9 mouse cellular contexts compared by ENCODE assay signal in the genomic region with DNA sequence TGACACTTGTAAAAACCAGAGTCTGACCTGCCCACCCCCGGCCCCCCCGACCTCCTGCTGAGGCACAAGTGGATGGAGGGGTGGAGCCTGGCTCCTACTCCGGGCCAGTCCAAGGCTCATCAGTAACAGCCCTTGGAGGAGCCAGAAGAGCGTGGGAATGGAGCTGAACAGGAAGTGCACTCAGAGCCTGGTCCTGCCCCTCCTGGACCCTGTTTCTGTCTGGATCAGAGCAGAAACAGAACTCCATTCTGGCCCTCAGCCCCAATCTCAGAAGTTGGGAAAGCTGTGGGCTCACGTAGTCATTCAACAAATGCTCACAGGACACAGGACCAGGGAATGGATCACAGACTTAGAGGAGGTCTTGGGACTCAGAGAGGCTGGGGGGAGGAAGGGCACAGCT. TPM values are rescaled to one million over a fixed set of nuclear protein-coding genes. Genes with fewer than 3 reads are reported as not detected.
DNase-seq lines count a peak whose midpoint lies in the region; ATAC-seq and TF ChIP-seq lines count a peak whose summit lies in the region.
"Had no signal": no experiment of that assay in that cellular context is flagged by ENCODE, and none has a peak within 500 bp of the region (broad histone marks: within the 10 kb centered on the region; RNA-seq: fewer than 3 reads in every experiment).

No protein-coding gene starts in this region.

- peak overlapping the region; percentile 32; the same call in 1 of the 2 replicates for H3K27ac ChIP-seq in kidney, adult 2 months (ENCODE audit: insufficient read depth, low read depth, low read length)
- peak overlapping the region; percentile 64; the same call in 1 of the 2 replicates for H3K27ac ChIP-seq in heart, embryonic 10.5 days
- peak overlapping the region; percentile 67 for H3K27ac ChIP-seq in kidney, embryonic 15.5 days
- H3K27ac ChIP-seq in midbrain, embryonic 11.5 days (ENCODE audit: low read depth, low read length): no peak overlapping the region

- H3K9me3 ChIP-seq in heart, embryonic 10.5 days: no peaks in the 10 kb centered on the region
- H3K9me3 ChIP-seq in kidney, embryonic 15.5 days (replicated peaks): no peaks in the 10 kb centered on the region
- no peaks in the 10 kb centered on the region for H3K9me3 ChIP-seq in midbrain, embryonic 11.5 days (ENCODE audit: control insufficient read depth, low read length)

- 30% methylated on average over 5 of the region's 5 CpGs for WGBS in kidney, adult 2 months
- WGBS in heart, embryonic 10.5 days: 36% methylated on average over 5 of the region's 5 CpGs
- 54% methylated on average over 5 of the region's 5 CpGs for WGBS in kidney, embryonic 15.5 days
- WGBS in midbrain, embryonic 11.5 days: 65% methylated on average over 5 of the region's 5 CpGs

- no peak overlapping the region for H3K4me2 ChIP-seq in kidney, embryonic 15.5 days
- no peak overlapping the region for H3K4me2 ChIP-seq in midbrain, embryonic 11.5 days

- peak; percentile 68 for DNase-seq in kidney, adult 2 months
- no peak for DNase-seq in kidney, adult 18-20 months
- DNase-seq in heart, embryonic 10.5 days (ENCODE audit: low spot score): no peak
- peak; percentile 60 for DNase-seq in lung, postnatal 14 days
- DNase-seq in cerebellum, adult 18-20 months: no peak
- no peak for DNase-seq in midbrain, embryonic 11.5 days (ENCODE audit: low spot score, missing footprints)

- TF ChIP-seq CTCF in kidney, adult 2 months (conservative IDR thresholded peaks at IDR 0.05; ENCODE audit: insufficient read depth, insufficient read length, low read depth, low read length): no peak

- no peak overlapping the region for H3K4me3 ChIP-seq in kidney, adult 2 months (ENCODE audit: insufficient read depth, low read depth, low read length)
- H3K4me3 ChIP-seq in heart, embryonic 10.5 days: no peak overlapping the region
- no peak overlapping the region for H3K4me3 ChIP-seq in kidney, embryonic 15.5 days (replicated peaks)
- H3K4me3 ChIP-seq in midbrain, embryonic 11.5 days (ENCODE audit: low read depth, low read length): no peak overlapping the region
- H3K4me3 ChIP-seq: myocyte had no signal

- H3K27me3 ChIP-seq in kidney, adult 2 months (replicated peaks; ENCODE audit: control insufficient read depth, insufficient read depth, low read length): no peaks in the 10 kb centered on the region
- no peaks in the 10 kb centered on the region for H3K27me3 ChIP-seq in heart, embryonic 10.5 days (ENCODE audit: insufficient read depth, poor library complexity, severe bottlenecking)
- no peaks in the 10 kb centered on the region for H3K27me3 ChIP-seq in kidney, embryonic 15.5 days
- H3K27me3 ChIP-seq in midbrain, embryonic 11.5 days (ENCODE audit: control insufficient read depth, insufficient read depth, low read length): no peaks in the 10 kb centered on the region

- no peak overlapping the region for H3K9ac ChIP-seq in kidney, embryonic 15.5 days
- H3K9ac ChIP-seq in midbrain, embryonic 11.5 days (ENCODE audit: low read length): no peak overlapping the region

- H3K36me3 ChIP-seq in kidney, adult 2 months (ENCODE audit: control insufficient read depth, insufficient read depth, low read length): no peaks in the 10 kb centered on the region; the same call in 1 of the 2 replicates
- peaks cover 83% of the 10 kb centered on the region for H3K36me3 ChIP-seq in heart, embryonic 10.5 days
- peaks cover 77% of the 10 kb centered on the region for H3K36me3 ChIP-seq in kidney, embryonic 15.5 days
- no peaks in the 10 kb centered on the region for H3K36me3 ChIP-seq in midbrain, embryonic 11.5 days (ENCODE audit: control insufficient read depth, insufficient read depth, low read length)

- no peaks in the 10 kb centered on the region for H3K4me1 ChIP-seq in kidney, adult 2 months (ENCODE audit: control insufficient read depth, insufficient read depth, low read length)
- H3K4me1 ChIP-seq in heart, embryonic 10.5 days: peaks cover 41% of the 10 kb centered on the region
- peaks cover 37% of the 10 kb centered on the region for H3K4me1 ChIP-seq in kidney, embryonic 15.5 days
- no peaks in the 10 kb centered on the region; the same call in 1 of the 2 replicates for H3K4me1 ChIP-seq in midbrain, embryonic 11.5 days (ENCODE audit: control insufficient read depth, insufficient read depth, low read length)

- no peak for ATAC-seq in kidney, embryonic 15.5 days (replicated peaks; ENCODE audit: low FRiP score)
- no peak for ATAC-seq in CD4-positive, CD25-positive, alpha-beta regulatory T cell, adult 4 months
- ATAC-seq in midbrain, embryonic 11.5 days (ENCODE audit: low FRiP score): no peak

- TF ChIP-seq POLR2A in kidney, adult 2 months (IDR thresholded peaks at IDR 0.05; ENCODE audit: low read depth, low read length): no peak

RNA-seq across cellular contexts. Expression of gene Angptl8, which starts 7.1 kb away (rescaled TPM):
- 11.9 and 19.5 TPM in 2 replicates for polyA plus RNA-seq in kidney, adult 2 months (2012; rRNA removed)
- polyA plus RNA-seq in heart, embryonic 10.5 days (2016; fragmentation: Nextera tagmentation; extraction: Ambion mirVana): 2.5 and 5.7 TPM in 2 replicates
- polyA plus RNA-seq in kidney, embryonic 15.5 days (2015; fragmentation: Nextera tagmentation; extraction: Ambion mirVana): 4.3 and 4.9 TPM in 2 replicates
- polyA plus RNA-seq in CD4-positive, CD25-positive, alpha-beta regulatory T cell, adult 4 months (2017; shearing (Covaris generic)): not detected
- 0.19 and 0.22 TPM in 2 replicates for polyA plus RNA-seq in midbrain, embryonic 11.5 days (2014; fragmentation: Nextera tagmentation; extraction: Ambion mirVana)
- polyA plus RNA-seq: myocyte had no signal

RNA-seq across cellular contexts. Expression of gene Dock6, which starts 10.0 kb away (rescaled TPM):
- 67.7 and 84.6 TPM in 2 replicates for polyA plus RNA-seq in kidney, adult 2 months (2012; rRNA removed)
- 47.9 and 56.9 TPM in 2 replicates for polyA plus RNA-seq in heart, embryonic 10.5 days (2016; fragmentation: Nextera tagmentation; extraction: Ambion mirVana)
- 36.8 and 46.3 TPM in 2 replicates for polyA plus RNA-seq in kidney, embryonic 15.5 days (2015; fragmentation: Nextera tagmentation; extraction: Ambion mirVana)
- polyA plus RNA-seq in CD4-positive, CD25-positive, alpha-beta regulatory T cell, adult 4 months (2017; shearing (Covaris generic)): 1 to 10 TPM in 1 of 2 experiments, under 1 TPM in 1; 0.61 to 1.4 TPM
- 15.1 and 15.9 TPM in 2 replicates for polyA plus RNA-seq in midbrain, embryonic 11.5 days (2014; fragmentation: Nextera tagmentation; extraction: Ambion mirVana)

RNA-seq across cellular contexts. Expression of gene Kank2, which starts 43.8 kb away (rescaled TPM):
- 21.8 and 23.6 TPM in 2 replicates for polyA plus RNA-seq in kidney, adult 2 months (2012; rRNA removed)
- 16.4 and 16.9 TPM in 2 replicates for polyA plus RNA-seq in heart, embryonic 10.5 days (2016; fragmentation: Nextera tagmentation; extraction: Ambion mirVana)
- 18.7 and 23.2 TPM in 2 replicates for polyA plus RNA-seq in kidney, embryonic 15.5 days (2015; fragmentation: Nextera tagmentation; extraction: Ambion mirVana)
- polyA plus RNA-seq in CD4-positive, CD25-positive, alpha-beta regulatory T cell, adult 4 months (2017; shearing (Covaris generic)): not detected
- 3.5 and 3.9 TPM in 2 replicates for polyA plus RNA-seq in midbrain, embryonic 11.5 days (2014; fragmentation: Nextera tagmentation; extraction: Ambion mirVana)

Comparison
In these comparisons a context has a peak if more than half of its experiments do, and no peak if none do; other contexts are left out.
1. DNase-seq: peak in kidney, adult 2 months (single experiment) and lung, postnatal 14 days (single experiment); none in kidney, adult 18-20 months (single experiment), heart, embryonic 10.5 days (single experiment), cerebellum, adult 18-20 months (0 of 2) and midbrain, embryonic 11.5 days (single experiment).